Mouse (Mus musculus): ENCODE measurements around the gene Gcnt1.

DNA sequence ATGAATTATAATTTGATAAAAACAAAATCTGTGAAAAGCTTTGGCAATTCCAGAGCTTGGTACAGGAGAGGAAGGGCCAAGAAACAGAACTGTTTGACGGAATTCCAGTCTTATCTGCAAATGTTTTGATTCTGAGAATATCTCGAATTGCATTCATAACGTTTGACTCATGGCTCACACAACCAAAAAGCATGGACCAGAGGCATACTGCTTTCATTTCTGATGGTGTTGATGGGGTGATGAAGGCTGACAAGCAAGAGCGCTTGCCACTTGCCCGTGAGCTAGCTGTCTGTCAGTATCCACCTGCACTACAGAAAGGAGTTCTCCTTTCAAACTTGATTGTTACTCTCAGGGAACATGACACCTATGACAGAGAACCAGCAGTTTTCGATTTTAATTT is 83.1 kb downstream of the Gcnt1 start:
- no peak for TF ChIP-seq MEF2A (IDR thresholded peaks at IDR 0.05; ENCODE audit: extremely low read depth, insufficient replicate concordance, low read depth, low read length, poor library complexity, severe bottlenecking)
- TF ChIP-seq MAFK (IDR thresholded peaks at IDR 0.05; ENCODE audit: borderline replicate concordance, low read depth, low read length): no peak
- TF ChIP-seq EP300 (IDR thresholded peaks at IDR 0.05; ENCODE audit: low read depth in 1 of 2, low read length in 2 of 2): no peak
- TF ChIP-seq CTCF (IDR thresholded peaks at IDR 0.05 in 2 of 3, conservative IDR thresholded peaks at IDR 0.05 in 1 of 3; ENCODE audit: control insufficient read depth in 1 of 3, insufficient read depth in 1 of 3, low read depth in 2 of 3, low read length in 3 of 3, poor library complexity in 1 of 3, severe bottlenecking in 1 of 3): no peak
- no peak for TF ChIP-seq USF1 (IDR thresholded peaks at IDR 0.05; ENCODE audit: low read depth, low read length)
- no peak for TF ChIP-seq MAX (IDR thresholded peaks at IDR 0.05; ENCODE audit: low read length)
- TF ChIP-seq GABPA (IDR thresholded peaks at IDR 0.05; ENCODE audit: low read depth, low read length): no peak
- no peak for TF ChIP-seq HCFC1 (IDR thresholded peaks at IDR 0.05; ENCODE audit: low read depth, low read length)
- no peak for TF ChIP-seq KAT2A (conservative IDR thresholded peaks at IDR 0.05; ENCODE audit: low read depth, low read length)
- no peak for TF ChIP-seq ZKSCAN1 (IDR thresholded peaks at IDR 0.05; ENCODE audit: low read depth, low read length)
- no peak for TF ChIP-seq TAL1 (IDR thresholded peaks at IDR 0.05; ENCODE audit: low read length)
- no peak for TF ChIP-seq POLR2A (IDR thresholded peaks at IDR 0.05; ENCODE audit: control insufficient read depth in 1 of 2, insufficient read depth in 1 of 2, low read depth in 1 of 2, low read length in 2 of 2, poor library complexity in 1 of 2)
- TF ChIP-seq ELF1 (IDR thresholded peaks at IDR 0.05; ENCODE audit: low read depth, low read length): no peak
